Mouse (Mus musculus) forebrain, embryonic 12.5 days (tissue): ENCODE measurements around the gene Wdr35. TPM values are rescaled to one million over a fixed set of nuclear protein-coding genes. Genes with fewer than 3 reads are reported as not detected.

ENCODE experiments used
- ATAC-seq: fragments of 200-750 bp; cut with Nextera tagmentation; 2 replicates; pipeline ENCODE4 v1.8.0; 2017; ENCODE audit warnings: moderate TSS enrichment; ENCODE audit not compliant: low FRiP score
- H3K27ac ChIP-seq: fragments of 300-500 bp; sonication (generic); 2 replicates; pipeline ENCODE4 v1.5.1; 2016; ENCODE audit warnings: mild to moderate bottlenecking
- H3K27me3 ChIP-seq: fragments of 300-500 bp; sonication (generic); 2 replicates; pipeline ENCODE4 v1.6.1; 2016; ENCODE audit warnings: mild to moderate bottlenecking
- H3K36me3 ChIP-seq: fragments of 300-500 bp; sonication (generic); replicated peaks from 2 replicates; pipeline ENCODE4 v1.6.1; 2016; ENCODE audit warnings: mild to moderate bottlenecking
- H3K4me1 ChIP-seq: fragments of 300-500 bp; sonication (generic); 2 replicates; pipeline ENCODE4 v1.6.1; 2016
- H3K4me2 ChIP-seq: fragments of 300-500 bp; sonication (generic); 2 replicates; pipeline ENCODE4 v1.6.1; 2016; ENCODE audit warnings: mild to moderate bottlenecking, moderate library complexity
- H3K4me3 ChIP-seq: fragments of 300-500 bp; sonication (generic); replicated peaks from 2 replicates; pipeline ENCODE4 v1.5.1; 2016; ENCODE audit warnings: mild to moderate bottlenecking
- H3K9ac ChIP-seq: fragments of 300-500 bp; sonication (generic); 2 replicates; pipeline ENCODE4 v1.6.1; 2016; ENCODE audit warnings: mild to moderate bottlenecking
- H3K9me3 ChIP-seq: fragments of 300-500 bp; sonication (generic); 2 replicates; pipeline ENCODE4 v1.6.1; 2016
- WGBS: fragments of 180-500 bp; shearing (Covaris S2); methylation state at CpG from one replicate; pipeline ENCODE4 v1.1.7; 2016; 5-methylcytosine and 5-hydroxymethylcytosine counted together
- polyA plus RNA-seq: library from polyadenylated mRNA; unstranded; fragments of >200 nt; fragmentation: Nextera tagmentation; extraction: Ambion mirVana; gene quantifications from 2 replicates; pipeline ENCODE4 v1.2.1, GENCODE M21; 2016

Wdr35 gene
- polyA plus RNA-seq, 1 experiment from 2014 or later = 27.8 TPM

- Histone ChIP-seq H3K4me2 (peak within 1 kb of the TSS; percentile 95), H3K4me1 (peaks cover 10% of the 10 kb centered on the region), H3K36me3 (no peaks in the 10 kb centered on the region), H3K4me3 (peak within 1 kb of the TSS; percentile 46), H3K9me3 (no peaks in the 10 kb centered on the region), H3K27ac (no peak within 1 kb of the TSS), H3K9ac (peak within 1 kb of the TSS; percentile 59), H3K27me3 (peaks cover 35% of the 10 kb centered on the region)
- WGBS = under 1% methylated on average over 42 of the region's 42 CpGs
- peak; percentile 60 for ATAC-seq
Observed at GRCm38 (mm10) chr12:8947714-8948464, 25.8 kb upstream of the Wdr35 start, which contains the start of gene Matn3. Matn3 (plus strand) TSS chr12:8947929.

- Histone ChIP-seq H3K4me2 (no peak overlapping the region), H3K4me3 (no peak overlapping the region), H3K9me3 (no peaks in the 10 kb centered on the region), H3K36me3 (no peaks in the 10 kb centered on the region), H3K27me3 (peaks cover 17% of the 10 kb centered on the region), H3K27ac (no peak overlapping the region), H3K4me1 (peaks cover 3% of the 10 kb centered on the region), H3K9ac (no peak overlapping the region)
- WGBS = 47% methylated on average over 10 of the region's 10 CpGs
- ATAC-seq = no peak
Observed at GRCm38 (mm10) chr12:8953136-8953535, 20.6 kb upstream of the Wdr35 start.

GRCm38 (mm10) chr12:8954161-8954561, 19.5 kb upstream of the Wdr35 start:
- Histone ChIP-seq H3K4me3 (no peak overlapping the region), H3K9ac (no peak overlapping the region), H3K27ac (no peak overlapping the region), H3K4me2 (no peak overlapping the region), H3K36me3 (no peaks in the 10 kb centered on the region), H3K9me3 (no peaks in the 10 kb centered on the region), H3K4me1 (no peaks in the 10 kb centered on the region), H3K27me3 (peaks cover 7% of the 10 kb centered on the region; the same call in 1 of the 2 replicates)
- 51% methylated on average over 9 of the region's 9 CpGs for WGBS
- ATAC-seq = no peak

GRCm38 (mm10) chr12:8961607-8962316, 11.9 kb upstream of the Wdr35 start:
- Histone ChIP-seq H3K4me2 (no peak overlapping the region), H3K9me3 (no peaks in the 10 kb centered on the region), H3K4me1 (0 out of 2 replicates have a peak, but pooled peaks cover 3% of the 10 kb centered on the region), H3K27ac (no peak overlapping the region), H3K36me3 (no peaks in the 10 kb centered on the region), H3K9ac (no peak overlapping the region), H3K27me3 (no peaks in the 10 kb centered on the region), H3K4me3 (no peak overlapping the region)
- no peak for ATAC-seq
- 51% methylated on average over 9 of the region's 9 CpGs for WGBS

DNA sequence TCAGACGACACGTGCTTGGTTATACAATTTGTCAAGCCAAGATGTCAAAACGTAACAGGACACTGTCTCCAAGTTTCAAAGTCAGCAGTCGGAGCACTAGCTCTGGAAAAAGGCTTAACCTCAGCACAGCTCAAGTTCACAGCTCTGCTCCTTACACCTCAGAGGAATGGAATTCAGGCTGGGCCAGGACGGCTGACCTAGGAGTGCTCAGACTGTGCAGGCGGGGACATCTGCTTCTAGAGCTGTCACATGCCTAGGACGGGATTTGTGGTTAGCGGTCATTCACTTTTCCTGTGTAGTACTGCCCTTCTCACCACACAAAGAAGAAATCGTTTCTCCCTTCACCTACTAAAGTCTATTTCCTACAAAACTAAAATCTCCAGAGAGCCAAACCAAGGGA, 3.9 kb upstream of the Wdr35 start:
- H3K27ac ChIP-seq = no peak overlapping the region
- H3K4me3 ChIP-seq = no peak overlapping the region
- no peak overlapping the region for H3K9ac ChIP-seq
- H3K9me3 ChIP-seq = no peaks in the 10 kb centered on the region
- H3K36me3 ChIP-seq = no peaks in the 10 kb centered on the region
- ATAC-seq = no peak
- H3K4me1 ChIP-seq = peaks cover 11% of the 10 kb centered on the region
- WGBS = 50% methylated on average over 9 of the region's 9 CpGs
- H3K4me2 ChIP-seq = no peak overlapping the region
- H3K27me3 ChIP-seq = no peaks in the 10 kb centered on the region

DNA sequence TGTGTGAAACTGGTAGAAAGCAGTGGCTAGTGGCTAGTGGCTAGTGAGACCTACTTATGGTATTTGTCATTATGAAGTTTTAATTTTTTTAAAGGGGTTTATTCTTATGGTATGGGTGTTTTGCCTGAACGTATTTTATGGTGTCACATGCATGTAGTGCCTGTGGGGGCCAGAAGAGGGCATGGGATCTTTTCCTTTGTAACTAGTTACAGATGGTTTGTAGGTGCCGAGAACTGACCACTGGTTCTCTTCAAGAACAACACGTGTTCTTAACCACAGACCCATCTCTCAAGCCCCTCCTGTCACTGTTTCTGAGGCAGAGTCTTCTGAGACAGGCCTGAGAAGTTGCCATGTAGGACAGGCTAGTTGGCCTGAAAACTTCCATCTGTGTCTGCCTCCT, 1.4 kb downstream of the Wdr35 start:
- H3K4me2 ChIP-seq = peak overlapping the region; percentile 80; the same call in 1 of the 2 replicates
- ATAC-seq = no peak
- no peaks in the 10 kb centered on the region for H3K27me3 ChIP-seq
- peaks cover 13% of the 10 kb centered on the region for H3K4me1 ChIP-seq
- WGBS = 91% methylated on average over 3 of the region's 3 CpGs
- no peak overlapping the region for H3K9ac ChIP-seq
- no peak overlapping the region for H3K27ac ChIP-seq
- H3K4me3 ChIP-seq = peak overlapping the region; percentile 74; the same call in 1 of the 2 replicates
- H3K36me3 ChIP-seq = peaks cover 11% of the 10 kb centered on the region
- H3K9me3 ChIP-seq = no peaks in the 10 kb centered on the region

DNA sequence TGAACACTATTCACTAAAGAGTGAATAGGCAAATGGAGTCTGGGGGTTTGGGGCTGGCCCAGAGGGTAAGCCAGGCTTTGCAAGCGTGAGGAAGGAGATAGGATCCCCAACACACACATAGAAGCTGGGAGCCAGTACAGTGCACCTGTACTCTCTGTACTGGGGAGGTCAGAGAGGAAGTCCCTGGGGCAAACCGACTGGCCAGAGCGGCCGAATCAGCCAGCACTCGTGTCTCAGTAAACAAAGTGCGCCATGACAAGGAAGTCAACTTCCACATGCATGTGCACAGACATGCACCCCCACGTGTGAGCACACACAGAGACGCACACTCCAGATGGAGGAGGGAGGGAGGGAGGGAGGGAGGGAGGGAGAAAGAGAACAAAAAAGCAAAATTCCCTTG, 19.5 kb downstream of the Wdr35 start:
- Histone ChIP-seq H3K4me2 (no peak overlapping the region), H3K4me3 (no peak overlapping the region), H3K27me3 (no peaks in the 10 kb centered on the region), H3K9ac (no peak overlapping the region), H3K27ac (no peak overlapping the region), H3K36me3 (peaks cover 7% of the 10 kb centered on the region), H3K4me1 (no peaks in the 10 kb centered on the region), H3K9me3 (no peaks in the 10 kb centered on the region)
- 82% methylated on average over 8 of the region's 8 CpGs for WGBS
- no peak for ATAC-seq

GRCm38 (mm10) chr12:8998318-8998717, 24.6 kb downstream of the Wdr35 start:
- 94% methylated on average over 4 of the region's 4 CpGs for WGBS
- H3K4me2 ChIP-seq = no peak overlapping the region
- ATAC-seq = no peak
- H3K4me3 ChIP-seq = no peak overlapping the region
- H3K36me3 ChIP-seq = peaks cover 3% of the 10 kb centered on the region; the same call in 1 of the 2 replicates
- H3K9me3 ChIP-seq = no peaks in the 10 kb centered on the region
- H3K27me3 ChIP-seq = no peaks in the 10 kb centered on the region
- H3K9ac ChIP-seq = no peak overlapping the region
- H3K4me1 ChIP-seq = no peaks in the 10 kb centered on the region
- H3K27ac ChIP-seq = no peak overlapping the region

DNA sequence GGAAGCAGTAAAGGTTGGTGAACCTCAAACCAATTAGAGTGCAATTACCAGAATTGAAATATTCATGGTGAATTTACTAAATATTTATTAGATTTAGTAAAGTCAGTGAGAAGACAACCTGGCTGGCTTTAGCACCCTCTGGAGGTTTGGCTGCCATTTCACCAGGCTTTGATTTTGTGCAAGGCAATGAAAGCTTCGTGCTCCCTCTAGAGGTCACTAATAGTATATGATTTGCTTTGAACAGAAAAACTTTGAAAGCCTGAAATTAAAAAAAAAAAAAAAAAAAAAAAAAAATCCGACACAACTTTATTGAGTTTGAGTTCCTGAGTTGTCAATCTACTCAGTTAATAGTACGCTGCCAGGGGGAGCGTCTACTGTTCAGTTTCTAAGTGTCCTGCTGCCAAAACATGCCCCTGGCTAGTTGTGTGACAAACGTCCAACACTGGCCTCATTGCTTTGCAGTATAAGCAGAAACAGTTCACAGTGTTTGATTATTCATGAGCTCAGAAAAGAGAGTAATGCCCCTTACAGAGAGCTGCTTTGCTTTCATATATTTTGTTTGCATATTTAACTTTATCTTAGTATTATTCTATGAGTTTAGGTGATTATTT, 28.5 kb downstream of the Wdr35 start:
- no peak overlapping the region for H3K4me3 ChIP-seq
- H3K4me1 ChIP-seq = no peaks in the 10 kb centered on the region
- peak; percentile 71 for ATAC-seq
- no peak overlapping the region for H3K9ac ChIP-seq
- H3K27ac ChIP-seq = no peak overlapping the region
- H3K9me3 ChIP-seq = no peaks in the 10 kb centered on the region
- H3K36me3 ChIP-seq = peaks cover 8% of the 10 kb centered on the region; the same call in 1 of the 2 replicates
- H3K4me2 ChIP-seq = no peak overlapping the region
- no peaks in the 10 kb centered on the region for H3K27me3 ChIP-seq
- WGBS = 5% methylated on average over 5 of the region's 5 CpGs

DNA sequence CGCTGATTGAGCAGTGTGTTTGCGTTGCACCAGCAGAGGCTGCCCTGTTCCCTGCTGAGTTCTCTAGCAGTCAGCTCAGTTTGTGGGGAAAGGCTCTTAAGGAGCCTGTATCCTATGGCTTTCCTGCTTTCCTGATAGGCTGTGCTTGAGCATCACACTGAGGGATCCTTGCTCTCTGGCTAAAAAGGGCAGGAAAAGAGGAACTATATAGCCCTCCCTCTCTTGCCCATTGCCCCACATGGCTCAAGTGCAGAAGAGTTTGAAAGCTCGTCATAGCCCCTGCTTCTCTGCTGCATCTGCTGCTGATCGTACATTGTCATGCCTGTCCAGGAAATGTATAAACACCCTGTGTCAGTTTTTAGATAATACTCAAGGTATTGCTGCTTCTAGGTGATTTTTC, 33.5 kb downstream of the Wdr35 start:
- Histone ChIP-seq H3K9me3 (no peaks in the 10 kb centered on the region), H3K27me3 (no peaks in the 10 kb centered on the region), H3K4me2 (no peak overlapping the region), H3K4me3 (no peak overlapping the region), H3K9ac (no peak overlapping the region), H3K27ac (no peak overlapping the region), H3K36me3 (peaks cover 5% of the 10 kb centered on the region; the same call in 1 of the 2 replicates), H3K4me1 (no peaks in the 10 kb centered on the region)
- ATAC-seq = no peak
- 80% methylated on average over 4 of the region's 4 CpGs for WGBS

GRCm38 (mm10) chr12:9007811-9008210, 34.1 kb downstream of the Wdr35 start:
- 97% methylated on average over 6 of the region's 6 CpGs for WGBS
- no peak for ATAC-seq

DNA sequence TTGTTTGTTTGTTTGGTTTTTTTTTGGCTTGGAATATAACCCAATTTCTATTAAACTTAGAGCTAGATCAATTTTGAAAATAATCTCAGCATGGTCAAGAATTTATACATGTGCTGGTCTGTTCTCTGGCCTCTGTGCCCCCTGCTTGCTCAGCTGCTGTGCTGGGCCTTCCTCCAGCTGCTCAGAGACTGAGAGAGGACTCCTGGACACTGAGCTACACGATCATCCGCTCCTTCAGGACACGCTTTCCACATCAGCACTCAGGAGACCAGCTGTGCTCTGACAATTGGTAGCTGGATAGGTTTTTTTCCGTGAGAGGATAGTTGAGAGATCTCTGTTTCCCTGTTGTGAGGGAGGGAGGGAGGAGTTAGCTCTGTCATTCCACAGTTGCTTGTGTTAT, 36.6 kb downstream of the Wdr35 start:
- Histone ChIP-seq H3K4me3 (no peak overlapping the region), H3K9ac (no peak overlapping the region), H3K36me3 (peaks cover 10% of the 10 kb centered on the region), H3K9me3 (no peaks in the 10 kb centered on the region), H3K4me2 (no peak overlapping the region), H3K27ac (no peak overlapping the region), H3K4me1 (no peaks in the 10 kb centered on the region), H3K27me3 (no peaks in the 10 kb centered on the region)
- ATAC-seq = no peak
- 85% methylated on average over 4 of the region's 4 CpGs for WGBS

More at GRCm38 (mm10) chr12:9007811-9008210, 34.1 kb downstream of the Wdr35 start:
- Histone ChIP-seq H3K4me3 (no peak overlapping the region), H3K4me2 (no peak overlapping the region), H3K9ac (no peak overlapping the region), H3K27ac (no peak overlapping the region), H3K9me3 (no peaks in the 10 kb centered on the region), H3K27me3 (no peaks in the 10 kb centered on the region), H3K36me3 (peaks cover 8% of the 10 kb centered on the region), H3K4me1 (no peaks in the 10 kb centered on the region)
